Mouse (Mus musculus) heart, embryonic 14.5 days (tissue): ENCODE measurements around the gene Sept4. TPM values are rescaled to one million over a fixed set of nuclear protein-coding genes. Genes with fewer than 3 reads are reported as not detected.
A peak's percentile ranks its signal among the peaks of the same experiment; 100 is the strongest.

ENCODE experiments used
- ATAC-seq: fragments of 200-750 bp; cut with Nextera tagmentation; 2 replicates; pipeline ENCODE4 v1.8.0; 2017; ENCODE audit warnings: low read depth, moderate TSS enrichment; ENCODE audit not compliant: insufficient number of reproducible peaks, insufficient read depth, low FRiP score
- H3K27ac ChIP-seq, 2 experiments: fragments of 200-500 bp in 1 of 2; fragments of 300-500 bp in 1 of 2; sonication (generic) in 1 of 2; replicated peaks in 1 of 2; 2 replicates each; pipeline ENCODE4 v1.5.1; 2012 to 2014; ENCODE audit warnings: low read depth in 2 of 2, low read length in 2 of 2, control low read depth in 1 of 2, mild to moderate bottlenecking in 1 of 2, mixed read lengths in 1 of 2; ENCODE audit not compliant: control insufficient read depth in 1 of 2, insufficient read depth in 1 of 2
- H3K27me3 ChIP-seq: fragments of 300-500 bp; sonication (generic); 2 replicates; pipeline ENCODE4 v1.6.1; 2014; ENCODE audit warnings: mild to moderate bottlenecking, low read length, control low read depth; ENCODE audit not compliant: control insufficient read depth, insufficient read depth
- H3K36me3 ChIP-seq: fragments of 300-500 bp; sonication (generic); 2 replicates; pipeline ENCODE4 v1.6.1; 2014; ENCODE audit warnings: mild to moderate bottlenecking, control low read depth, low read length, mixed read lengths; ENCODE audit not compliant: control insufficient read depth, insufficient read depth
- H3K4me1 ChIP-seq, 2 experiments: fragments of 200-500 bp in 1 of 2; fragments of 300-500 bp in 1 of 2; sonication (generic) in 1 of 2; 2 replicates each; pipeline ENCODE4 v1.6.1; 2012 to 2014; ENCODE audit warnings: low read length in 2 of 2, control low read depth in 1 of 2, mixed read lengths in 1 of 2; ENCODE audit not compliant: control insufficient read depth in 2 of 2, insufficient read depth in 2 of 2
- H3K4me2 ChIP-seq: fragments of 300-500 bp; sonication (generic); 2 replicates; pipeline ENCODE4 v1.6.1; 2014; ENCODE audit warnings: mild to moderate bottlenecking, low read length
- H3K4me3 ChIP-seq, 2 experiments: fragments of 200-500 bp in 1 of 2; fragments of 300-500 bp in 1 of 2; sonication (generic) in 1 of 2; 2 replicates each; pipeline ENCODE4 v1.5.1; 2012 to 2014; ENCODE audit warnings: low read length in 2 of 2, mild to moderate bottlenecking in 2 of 2, control low read depth in 1 of 2, low read depth in 1 of 2, moderate library complexity in 1 of 2; ENCODE audit not compliant: control insufficient read depth in 1 of 2, insufficient read depth in 1 of 2
- H3K9ac ChIP-seq: fragments of 300-500 bp; sonication (generic); 2 replicates; pipeline ENCODE4 v1.6.1; 2014; ENCODE audit warnings: mild to moderate bottlenecking, low read length
- H3K9me3 ChIP-seq: fragments of 300-500 bp; sonication (generic); 2 replicates; pipeline ENCODE4 v1.6.1; 2016; ENCODE audit warnings: low read length, control low read depth; ENCODE audit not compliant: control insufficient read depth
- WGBS: fragments of 180-500 bp; shearing (Covaris S2); extraction: QIAGEN DNeasy Blood & Tissue Kit; methylation state at CpG from one replicate; pipeline ENCODE4 v1.1.7; 2014; 5-methylcytosine and 5-hydroxymethylcytosine counted together
- polyA plus RNA-seq: library from polyadenylated mRNA; unstranded; fragments of >200 nt; fragmentation: Nextera tagmentation; extraction: Ambion mirVana; gene quantifications from 2 replicates; pipeline ENCODE4 v1.2.1, GENCODE M21; 2014

Sept4 gene
- polyA plus RNA-seq, 1 experiment from 2014 or later = 23.5 TPM

GRCm38 (mm10) chr11:87587211-87587874, 18.6 kb downstream of the Sept4 start:
- WGBS = 93% methylated on average over 5 of the region's 5 CpGs
- Histone ChIP-seq H3K4me3 (no peak overlapping the region), H3K9me3 (no peaks in the 10 kb centered on the region), H3K4me1 (peaks cover 6 to 16% of the 10 kb centered on the region in 2 experiments), H3K4me2 (no peak overlapping the region), H3K27me3 (no peaks in the 10 kb centered on the region), H3K36me3 (no peaks in the 10 kb centered on the region), H3K27ac (no peak overlapping the region), H3K9ac (no peak overlapping the region)
- ATAC-seq = no peak

- H3K4me2 ChIP-seq = peak overlapping the region; percentile 87
- no peak overlapping the region for H3K27ac ChIP-seq
- peaks cover 14 to 28% of the 10 kb centered on the region in 2 experiments for H3K4me1 ChIP-seq
- peak overlapping the region; percentile 94 for H3K9ac ChIP-seq
- no peak overlapping the region for H3K4me3 ChIP-seq
- H3K36me3 ChIP-seq = peaks cover 10% of the 10 kb centered on the region
- H3K27me3 ChIP-seq = no peaks in the 10 kb centered on the region
- WGBS = 87% methylated on average over 8 of the region's 8 CpGs
- no peaks in the 10 kb centered on the region for H3K9me3 ChIP-seq
- ATAC-seq = no peak
These were observed 20.9 kb downstream of the Sept4 start for GRCm38 (mm10) chr11:87589605-87590004.

- Histone ChIP-seq H3K27me3 (no peaks in the 10 kb centered on the region), H3K4me1 (peaks cover 18 to 34% of the 10 kb centered on the region in 2 experiments), H3K4me3 (peak overlapping the region; percentile 86 to 92), H3K36me3 (peaks cover 10% of the 10 kb centered on the region), H3K4me2 (peak overlapping the region; percentile 87), H3K9me3 (no peaks in the 10 kb centered on the region), H3K9ac (peak overlapping the region; percentile 94), H3K27ac (peak overlapping the region; percentile 95 to 96)
- ATAC-seq = no peak
- WGBS = 2% methylated on average over 25 of the region's 25 CpGs
These were observed 22.3 kb downstream of the Sept4 start for GRCm38 (mm10) chr11:87590841-87591525.

- peak; percentile 98 for ATAC-seq
- Histone ChIP-seq H3K9ac (peak within 1 kb of the TSS; percentile 94), H3K4me1 (peaks cover 23 to 42% of the 10 kb centered on the region in 2 experiments), H3K9me3 (no peaks in the 10 kb centered on the region), H3K36me3 (peaks cover 12% of the 10 kb centered on the region), H3K4me3 (peak within 1 kb of the TSS; percentile 86 to 92), H3K27ac (peak within 1 kb of the TSS; percentile 95 to 96), H3K4me2 (peak within 1 kb of the TSS; percentile 87), H3K27me3 (no peaks in the 10 kb centered on the region)
- WGBS = under 1% methylated on average over 54 of the region's 61 CpGs
These were observed 23.0 kb downstream of the Sept4 start, which contains the start of gene Mtmr4 for GRCm38 (mm10) chr11:87591526-87592353. TSS of gene Mtmr4 (plus strand) at chr11:87592162.

- peak overlapping the region; percentile 84 to 92 for H3K27ac ChIP-seq
- under 1% methylated on average over 12 of the region's 15 CpGs for whole genome bisulfite sequencing
- H3K27me3 ChIP-seq = no peaks in the 10 kb centered on the region
- ATAC-seq = no peak
- no peaks in the 10 kb centered on the region for H3K9me3 ChIP-seq
- H3K4me1 ChIP-seq = peaks cover 23 to 43% of the 10 kb centered on the region in 2 experiments
- H3K4me2 ChIP-seq = peak overlapping the region; percentile 76
- H3K9ac ChIP-seq = peak overlapping the region; percentile 84
- H3K36me3 ChIP-seq = peaks cover 18% of the 10 kb centered on the region
- peak overlapping the region; percentile 76 to 86 for H3K4me3 ChIP-seq
These were observed 23.6 kb downstream of the Sept4 start for GRCm38 (mm10) chr11:87592354-87592695.

GRCm38 (mm10) chr11:87592713-87593598, 24.3 kb downstream of the Sept4 start:
- peak overlapping the region; percentile 84 to 92 for H3K27ac ChIP-seq
- no peaks in the 10 kb centered on the region for H3K9me3 ChIP-seq
- peaks cover 24% of the 10 kb centered on the region for H3K36me3 ChIP-seq
- H3K27me3 ChIP-seq = no peaks in the 10 kb centered on the region
- no peak for ATAC-seq
- peaks cover 23 to 43% of the 10 kb centered on the region in 2 experiments for H3K4me1 ChIP-seq
- peak overlapping the region; percentile 76 for H3K4me2 ChIP-seq
- 40% methylated on average over 13 of the region's 13 CpGs for WGBS
- H3K9ac ChIP-seq = peak overlapping the region; percentile 84
- peak overlapping the region; percentile 76 to 86 for H3K4me3 ChIP-seq
